Mouse (Mus musculus) small intestine, adult 2 months (tissue): ENCODE data around the gene Inpp1.

ENCODE experiments used
- CTCF ChIP-seq: fragments of 200-500 bp; IDR thresholded peaks from 2 replicates; pipeline ENCODE4 v1.5.1; 2012; ENCODE audit warnings: low read depth, mild to moderate bottlenecking, control low read depth, inconsistent platforms, low read length, moderate library complexity, mixed read lengths; ENCODE audit not compliant: insufficient replicate concordance, insufficient read length; ENCODE audit errors: extremely low read depth
- POLR2A ChIP-seq: fragments of 200-500 bp; IDR thresholded peaks from 2 replicates; pipeline ENCODE4 v1.6.1; 2012; ENCODE audit warnings: low read depth, mild to moderate bottlenecking, control low read depth, inconsistent platforms, low read length, moderate library complexity

GRCm38 (mm10) chr1:52799772-52800171 lies 17.7 kb downstream of the Inpp1 start:
- TF ChIP-seq CTCF (no peak), POLR2A (no peak)
